Mouse (Mus musculus) right cerebral cortex, postnatal 36 days (tissue): Measurements from ENCODE around the gene Fbxl12.
"Not testable (repeated sequence)": the region's sequence is repeated elsewhere in the genome, so short reads cannot be mapped to it uniquely, and the experiment has no call there.

ENCODE experiments used
- DNase-seq, 2 experiments: peaks; one replicate each; pipeline ENCODE4 v3.0.0; 2022; ENCODE audit warnings: low spot score in 2 of 2, mixed read lengths in 1 of 2

Gene Fbxl12

DNA sequence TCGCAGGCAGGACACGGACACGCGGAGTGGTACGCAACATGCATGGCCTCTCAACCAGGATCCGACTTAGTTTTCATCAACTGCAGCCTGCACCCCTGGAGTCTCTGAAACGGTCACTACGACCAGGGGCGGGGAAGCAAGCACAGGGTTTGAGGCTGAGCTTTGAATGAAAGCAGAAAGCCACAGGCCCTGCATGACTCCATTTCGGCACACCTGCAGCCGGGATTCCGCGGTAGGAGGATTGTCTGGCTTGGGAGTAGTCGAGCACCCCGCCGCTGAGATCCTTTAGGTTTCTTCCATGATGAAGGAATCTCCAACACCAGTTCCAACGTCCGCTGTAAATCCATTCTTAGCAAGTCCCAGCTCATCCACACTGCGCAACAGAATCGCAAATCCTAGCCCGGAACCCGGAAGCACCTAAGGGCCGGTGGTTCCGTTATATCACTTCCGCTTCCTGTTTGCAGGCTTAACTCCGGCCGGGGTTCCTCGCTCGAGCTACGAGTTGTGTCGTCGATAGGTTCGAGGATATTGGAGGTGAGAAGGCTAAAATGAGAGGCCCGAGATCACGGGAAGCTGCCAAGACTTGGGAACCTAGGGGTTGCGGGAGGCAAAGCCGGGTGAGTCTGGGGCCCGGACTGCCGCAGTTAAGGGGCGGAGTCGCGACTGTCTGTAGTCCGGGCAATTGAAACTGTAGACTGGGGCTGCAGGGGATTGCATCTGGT lies at the start of gene Fbxl12:
Fbxl12 (minus strand) TSS at position 408 of the 722 bp plus-strand sequence.
- DNase-seq = peak in 1 of 2 experiments; percentile 68

DNA sequence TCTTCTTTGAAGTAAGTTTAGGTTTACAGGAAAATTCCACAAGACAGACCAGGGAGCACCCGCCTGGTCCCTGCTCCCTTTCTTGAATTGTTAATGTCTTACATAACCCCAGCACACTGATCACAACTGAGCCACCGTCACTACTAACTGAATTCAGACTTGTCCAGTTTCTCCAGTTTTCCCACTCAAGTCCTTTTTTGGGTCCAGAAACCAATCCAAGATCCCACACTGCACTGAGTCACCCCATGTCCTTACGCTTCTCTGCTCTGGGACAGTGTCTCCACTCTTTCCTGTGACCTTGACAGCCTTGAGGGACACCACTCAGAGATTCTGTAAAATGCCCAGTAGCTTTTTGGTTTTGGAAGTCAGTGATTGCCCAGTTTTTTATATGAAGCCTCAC lies 48.3 kb upstream of the Fbxl12 start:
- DNase-seq = no peak

DNA sequence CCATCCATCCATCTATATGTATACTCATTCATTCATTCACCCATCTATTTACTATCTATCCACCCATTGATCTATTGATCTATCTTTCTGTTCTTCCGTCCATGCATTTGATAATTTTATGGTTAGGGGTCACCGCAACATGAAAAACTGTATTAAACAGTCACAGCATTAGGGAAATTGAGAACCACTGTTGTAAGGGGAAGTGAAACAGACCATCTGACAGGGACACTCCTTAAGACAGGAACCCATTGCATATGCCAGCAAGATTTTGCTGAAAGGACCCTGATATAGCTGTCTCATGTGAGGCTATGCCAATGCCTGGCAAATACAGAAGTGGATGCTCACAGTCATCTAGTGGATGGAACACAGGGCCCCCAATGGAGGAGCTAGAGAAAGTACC lies 45.9 kb upstream of the Fbxl12 start:
- not testable (repeated sequence) for DNase-seq

DNA sequence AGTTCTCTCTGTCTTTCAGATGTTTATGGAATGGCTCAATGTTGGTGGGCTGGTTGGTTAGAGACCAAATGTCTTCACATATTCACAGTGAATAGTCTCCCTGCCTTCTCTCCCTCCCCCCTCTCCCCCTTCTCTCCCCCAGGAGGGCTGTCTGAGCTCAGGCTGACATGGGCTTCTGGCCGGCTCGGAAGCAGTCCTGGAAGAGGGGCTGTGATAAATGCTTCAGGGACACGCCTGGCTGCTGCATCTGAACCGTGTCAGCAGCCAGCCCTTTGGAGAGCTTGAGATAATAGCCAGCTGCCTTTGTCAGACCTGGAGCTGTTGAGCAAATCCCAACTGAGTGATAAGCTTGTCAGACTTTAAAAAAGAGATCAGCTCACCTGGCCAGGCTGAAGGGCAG lies 45.3 kb upstream of the Fbxl12 start:
- no peak for DNase-seq

DNA sequence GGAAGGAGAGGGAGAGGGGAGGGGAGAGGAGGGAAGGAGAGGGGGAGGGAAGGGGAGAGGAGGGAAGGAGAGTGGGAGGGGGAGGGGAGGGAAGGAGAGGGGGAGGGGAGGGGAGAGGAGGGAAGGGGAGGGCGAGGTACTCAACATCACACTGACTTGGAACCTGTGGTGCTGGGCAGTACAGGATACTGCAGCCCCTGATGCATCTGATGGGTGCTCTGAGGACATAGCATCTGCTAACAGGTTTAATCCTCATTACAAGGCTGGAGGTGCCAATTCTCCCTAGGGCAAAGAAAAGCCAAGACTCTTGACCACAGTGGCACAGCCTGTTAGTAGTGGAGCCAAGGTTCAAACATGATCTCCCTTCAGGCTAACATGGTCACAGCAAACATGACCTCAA lies 44.8 kb upstream of the Fbxl12 start:
- no peak for DNase-seq

DNA sequence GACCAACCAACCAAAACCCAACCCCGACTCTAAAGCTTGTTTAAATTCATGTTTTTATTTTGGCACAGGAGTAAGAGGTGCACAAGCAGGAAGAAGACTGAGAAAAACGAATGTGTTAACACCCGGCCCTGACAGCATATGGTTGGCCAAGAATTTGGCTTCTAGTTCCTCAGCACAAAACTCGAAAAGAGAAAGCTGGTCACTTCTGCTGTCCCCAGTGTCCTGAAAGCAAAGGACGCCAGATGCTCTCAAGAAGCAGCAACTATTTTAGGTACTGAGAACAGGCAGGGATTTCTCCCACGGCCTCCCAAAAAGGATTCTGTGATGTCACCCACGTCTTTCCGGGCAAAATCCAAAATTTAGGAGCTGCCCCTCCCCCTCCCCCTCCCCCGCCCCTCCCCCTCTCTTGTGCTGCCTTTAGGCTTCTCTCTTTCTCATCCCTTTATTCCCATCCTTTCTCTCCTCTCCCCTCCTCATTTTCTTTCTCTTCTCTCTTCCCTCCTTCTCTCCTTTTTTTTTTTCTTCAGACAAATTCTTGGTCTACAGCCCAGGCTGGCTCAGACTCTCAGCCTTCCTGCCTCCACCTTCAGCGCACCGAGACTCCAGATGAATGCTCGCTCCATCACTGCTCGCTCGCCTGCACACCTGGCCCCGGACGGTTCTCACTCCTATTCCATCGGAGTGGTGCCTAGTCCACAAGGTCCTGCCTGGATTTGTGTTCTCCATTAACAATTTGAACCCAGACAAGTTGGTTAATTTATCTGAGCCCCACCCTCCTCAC lies 40.7 kb upstream of the Fbxl12 start:
- DNase-seq = peak; percentile 67 to 87

DNA sequence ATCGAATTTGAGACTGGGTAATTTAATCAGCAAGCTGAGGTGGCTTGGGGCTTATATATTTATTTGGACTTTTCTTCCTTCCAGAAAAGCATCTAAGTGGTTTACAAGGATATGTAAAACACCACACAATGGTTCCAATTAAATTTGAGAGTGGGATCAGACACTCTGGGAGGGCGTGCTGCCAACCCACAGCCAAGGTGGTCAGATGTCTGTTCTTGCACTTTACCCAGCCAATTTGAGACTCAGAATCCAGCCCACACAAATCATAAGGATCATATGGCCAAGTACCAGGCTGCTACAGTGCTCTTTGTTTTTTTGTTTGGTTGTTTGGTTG lies 37.8 kb upstream of the Fbxl12 start:
- DNase-seq = no peak

DNA sequence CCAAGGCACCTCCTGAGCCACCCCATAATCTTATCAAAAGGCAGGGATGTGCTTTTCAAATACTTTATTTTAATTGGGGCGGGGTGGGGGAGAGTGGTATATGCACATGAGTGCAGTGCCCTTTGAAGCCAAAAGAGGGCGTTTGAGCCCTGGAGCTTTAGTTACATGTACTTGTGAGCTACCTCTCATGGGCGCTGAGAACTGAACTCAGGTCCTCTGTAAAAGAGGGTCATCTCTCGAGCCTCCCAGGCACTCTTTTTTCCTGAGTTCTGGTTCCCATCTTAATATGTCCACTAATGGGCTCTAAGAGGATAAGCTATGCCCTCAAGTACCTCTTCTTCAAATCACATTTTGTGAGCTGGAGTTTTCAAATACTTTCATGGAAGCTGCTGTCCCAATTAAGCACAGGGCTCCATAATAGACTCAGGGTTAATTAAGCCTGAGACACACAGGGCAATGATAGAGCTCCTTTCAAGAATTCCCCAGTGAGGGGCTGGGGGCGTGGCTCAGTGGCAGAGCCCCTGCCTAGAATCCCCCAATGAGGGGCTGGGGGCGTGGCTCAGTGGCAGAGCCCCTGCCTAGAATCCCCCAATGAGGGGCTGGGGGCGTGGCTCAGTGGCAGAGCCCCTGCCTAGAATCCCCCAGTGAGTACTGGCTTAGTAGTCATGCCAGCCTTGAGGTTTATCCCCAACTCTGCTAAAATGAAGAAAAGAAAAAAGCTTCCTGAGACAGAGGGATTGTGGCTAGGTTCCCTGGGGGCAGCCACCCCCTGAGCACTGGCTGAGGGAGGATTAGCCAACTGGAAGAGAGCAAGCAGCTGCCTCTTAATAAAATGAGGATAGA lies 37.2 kb upstream of the Fbxl12 start:
- DNase-seq = no peak

DNA sequence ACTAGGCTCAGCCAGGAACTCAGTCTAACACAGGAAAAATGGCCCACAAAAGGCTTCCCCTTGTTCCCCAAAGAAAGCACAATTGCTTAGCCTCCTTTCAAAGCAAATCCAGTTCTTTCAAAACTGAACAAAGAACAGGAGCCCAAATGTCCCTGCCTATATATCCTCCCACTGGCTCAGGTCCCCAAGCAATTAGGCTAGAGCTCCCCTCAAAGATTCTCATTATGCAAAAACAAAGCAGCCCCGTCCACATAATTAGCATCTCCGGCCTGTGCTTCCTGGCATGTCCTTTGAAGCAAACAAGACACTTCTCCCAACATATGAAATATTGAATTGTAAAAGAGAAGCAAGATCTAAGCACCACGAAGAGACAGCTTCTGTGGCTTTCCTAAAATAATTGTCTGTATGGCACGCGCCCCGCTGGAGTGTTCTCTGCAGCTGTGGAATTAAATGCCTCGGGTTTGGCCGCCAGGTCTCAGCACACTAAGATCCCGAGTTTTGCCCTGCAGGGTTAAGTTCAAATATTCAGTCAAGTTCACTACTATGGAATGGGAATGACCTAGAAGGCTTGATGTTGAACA lies 35.9 kb upstream of the Fbxl12 start:
- no peak for DNase-seq

DNA sequence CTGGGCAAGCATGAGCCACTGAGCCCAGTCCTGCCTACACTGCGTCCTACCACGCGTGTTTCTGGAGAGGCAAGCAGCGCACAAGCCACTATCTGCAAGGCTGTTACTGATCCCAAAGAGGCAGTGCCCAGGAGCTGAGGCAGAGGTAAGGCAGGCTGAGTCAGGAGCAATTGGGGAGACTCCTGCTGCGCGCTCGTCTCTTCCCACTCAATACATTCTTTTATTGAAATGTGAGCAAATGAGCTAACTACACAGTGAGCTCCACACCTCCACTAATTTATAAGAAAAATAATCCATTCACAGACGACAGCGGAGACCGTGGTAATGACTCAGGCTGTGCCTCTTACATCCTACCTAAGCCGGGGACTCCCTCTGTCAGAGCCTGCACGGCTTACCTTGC lies 33.3 kb upstream of the Fbxl12 start:
- no peak for DNase-seq

DNA sequence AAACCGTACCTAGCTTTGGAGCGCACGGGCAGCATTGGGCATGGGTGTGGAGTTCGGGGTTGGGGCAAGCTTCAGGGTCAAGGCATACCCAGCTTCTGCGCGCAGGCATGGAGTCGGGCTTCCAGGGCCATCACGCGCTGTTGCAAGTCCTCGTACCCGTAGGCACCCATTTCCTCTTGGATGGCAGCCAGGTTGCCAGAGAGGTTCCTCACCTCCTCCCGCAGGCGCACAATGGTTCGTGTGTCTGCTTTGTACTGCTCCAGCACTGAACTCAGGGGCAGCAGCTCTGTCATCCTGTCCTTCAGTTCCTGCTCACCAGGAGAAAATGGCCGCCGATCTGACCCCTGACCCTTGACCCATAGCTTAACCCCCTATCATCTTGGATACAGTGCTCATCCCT lies 27.5 kb upstream of the Fbxl12 start:
- no peak for DNase-seq

DNA sequence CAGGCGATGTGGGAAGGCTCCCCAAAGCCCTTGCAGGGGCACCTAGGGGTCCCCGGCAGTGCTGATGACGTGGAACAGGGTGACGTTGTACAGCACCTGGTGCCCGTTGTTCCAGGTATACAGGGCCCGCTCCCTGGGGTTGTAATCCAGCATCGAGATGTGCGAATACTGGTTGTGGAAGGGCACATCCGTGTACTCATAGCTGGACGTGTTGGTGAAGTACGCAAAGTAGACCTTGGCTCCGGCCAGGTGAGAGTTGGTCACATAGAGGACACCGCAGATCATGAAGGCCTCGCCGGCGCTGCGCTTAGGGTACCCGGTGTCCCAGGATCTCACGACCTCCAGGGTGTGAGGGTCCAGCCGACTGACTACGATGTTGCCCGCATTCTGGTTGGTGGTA lies 23.5 kb upstream of the Fbxl12 start:
- no peak for DNase-seq

DNA sequence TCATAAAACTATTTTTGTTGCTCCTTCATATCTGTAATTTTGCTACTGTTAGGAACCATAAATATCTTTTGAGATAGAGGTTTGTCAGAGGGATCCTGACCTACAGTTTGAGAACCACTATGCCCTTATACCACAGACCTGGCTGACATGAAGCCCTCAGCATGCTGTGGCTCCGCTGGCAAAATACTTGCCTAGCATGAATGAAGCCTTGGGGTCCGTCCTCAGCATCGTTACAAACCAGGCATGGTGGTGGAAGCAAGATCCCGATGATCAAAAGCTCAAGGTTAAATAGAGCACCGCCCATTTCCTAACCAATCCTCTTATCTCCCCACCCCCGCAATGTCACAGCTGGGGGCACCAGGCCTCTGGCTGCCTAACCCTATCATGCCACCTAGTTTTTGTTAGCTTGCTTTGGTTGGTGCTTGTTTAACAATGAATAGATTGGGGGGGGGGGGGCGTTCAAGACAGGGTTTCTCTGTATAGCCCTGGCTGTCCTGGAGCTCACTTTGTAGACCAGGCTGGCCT lies 22.0 kb upstream of the Fbxl12 start:
- no peak for DNase-seq

DNA sequence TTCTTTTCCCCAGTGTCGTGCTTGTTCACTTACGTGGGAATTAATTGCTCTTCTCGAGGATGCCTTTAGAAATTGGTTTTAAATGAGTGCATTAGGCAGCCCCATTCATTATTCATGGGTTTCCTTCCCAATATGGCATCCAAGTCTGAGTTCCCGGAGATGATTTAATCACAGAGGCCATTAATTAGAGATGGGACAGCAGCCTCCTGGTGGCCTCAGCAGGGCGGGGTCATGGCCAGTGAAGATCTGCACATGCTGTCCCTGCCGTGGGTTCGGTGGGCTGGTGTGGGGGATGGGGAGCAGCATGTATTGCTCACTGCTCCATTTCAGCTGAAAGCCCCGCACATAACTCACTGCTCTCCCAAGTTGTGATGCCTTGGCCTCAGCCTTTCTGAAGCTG lies 21.4 kb upstream of the Fbxl12 start:
- no peak for DNase-seq

DNA sequence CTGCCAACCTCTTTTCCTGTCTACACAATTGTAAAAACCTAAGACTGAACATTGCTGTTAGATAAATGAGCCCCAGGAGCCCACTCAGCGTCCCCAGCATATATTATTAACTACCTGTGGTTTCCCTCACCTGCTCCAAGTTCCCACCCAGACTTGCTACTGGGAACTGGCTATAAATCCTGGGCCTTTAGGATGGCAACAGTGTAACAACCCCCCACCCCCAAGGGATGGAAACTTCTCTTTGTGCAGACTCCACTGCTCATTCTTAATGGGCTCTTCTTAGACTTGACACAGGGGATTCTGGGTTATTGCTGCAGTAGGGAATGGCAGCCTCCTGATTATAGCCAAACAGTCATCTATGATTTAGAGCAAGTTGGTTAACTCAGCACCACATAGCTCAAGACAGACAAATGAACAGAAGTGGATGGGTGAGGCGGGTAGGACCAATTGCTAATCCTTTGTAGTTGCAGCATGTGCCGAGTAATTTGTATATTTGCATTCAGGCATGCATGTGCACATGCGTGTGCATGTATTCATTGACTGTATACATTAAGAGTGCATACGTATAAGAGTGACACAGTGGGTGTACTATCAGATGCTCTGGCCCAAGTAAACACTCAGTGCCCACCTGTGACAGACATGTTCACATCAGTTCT lies 20.5 kb upstream of the Fbxl12 start:
- DNase-seq = no peak

DNA sequence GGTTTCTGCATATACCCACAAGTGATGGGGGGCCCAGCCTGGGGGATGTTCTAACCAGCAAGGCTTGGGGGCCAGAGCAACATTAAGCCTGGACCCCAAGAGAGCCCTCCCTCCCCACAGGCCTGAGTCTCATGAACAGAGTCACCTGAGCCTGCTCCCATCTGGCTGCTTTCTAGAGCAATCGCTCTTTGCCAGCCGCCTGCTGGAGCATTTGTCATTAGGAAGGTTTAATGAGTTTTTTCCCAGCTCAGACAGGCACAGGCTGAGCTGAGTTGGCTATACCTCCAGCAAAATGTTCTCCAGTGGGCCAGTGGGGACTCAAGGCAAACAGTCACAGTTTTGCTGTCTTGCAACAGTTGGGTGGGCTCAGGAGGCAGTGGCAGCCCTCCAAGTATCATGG lies 19.8 kb upstream of the Fbxl12 start:
- DNase-seq = no peak

DNA sequence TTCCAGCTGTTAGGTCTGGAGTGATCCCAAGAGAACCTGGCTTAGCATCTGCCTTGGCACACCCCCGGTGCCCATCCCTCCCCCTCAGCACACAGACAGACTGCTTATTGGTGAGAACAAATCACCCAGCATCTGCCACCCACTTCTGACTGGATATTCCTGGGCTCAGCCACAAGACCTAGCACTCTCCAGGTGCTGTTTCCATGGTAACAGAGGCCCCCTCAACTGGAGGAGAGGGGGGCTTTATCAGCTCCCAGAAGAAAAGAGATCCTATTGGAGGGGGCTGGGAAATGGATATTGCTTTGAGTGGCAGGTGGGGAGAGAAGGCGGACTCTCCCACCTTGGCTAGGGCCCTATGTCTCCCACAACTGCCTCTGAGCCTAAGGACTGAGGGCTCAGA lies 19.4 kb upstream of the Fbxl12 start:
- DNase-seq = peak; percentile 80 to 84

DNA sequence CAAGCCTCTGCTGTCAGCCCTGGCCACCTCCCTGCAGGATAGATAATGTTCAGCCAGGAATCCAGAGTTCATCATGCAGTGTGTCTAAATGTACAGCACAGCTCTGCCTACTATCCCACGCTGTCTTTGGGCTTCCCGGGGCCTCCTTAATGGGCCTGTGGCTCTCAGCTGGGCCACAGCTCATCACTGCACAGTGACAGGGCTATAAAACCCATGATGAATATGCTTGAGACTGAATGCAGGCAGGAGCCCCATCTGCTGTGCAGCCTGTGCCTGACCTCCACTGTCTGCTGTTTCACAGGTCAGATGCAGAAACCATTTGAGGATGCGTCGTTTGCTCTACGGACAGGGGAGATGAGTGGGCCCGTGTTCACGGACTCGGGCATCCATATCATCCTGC lies 18.3 kb upstream of the Fbxl12 start:
- DNase-seq = no peak

DNA sequence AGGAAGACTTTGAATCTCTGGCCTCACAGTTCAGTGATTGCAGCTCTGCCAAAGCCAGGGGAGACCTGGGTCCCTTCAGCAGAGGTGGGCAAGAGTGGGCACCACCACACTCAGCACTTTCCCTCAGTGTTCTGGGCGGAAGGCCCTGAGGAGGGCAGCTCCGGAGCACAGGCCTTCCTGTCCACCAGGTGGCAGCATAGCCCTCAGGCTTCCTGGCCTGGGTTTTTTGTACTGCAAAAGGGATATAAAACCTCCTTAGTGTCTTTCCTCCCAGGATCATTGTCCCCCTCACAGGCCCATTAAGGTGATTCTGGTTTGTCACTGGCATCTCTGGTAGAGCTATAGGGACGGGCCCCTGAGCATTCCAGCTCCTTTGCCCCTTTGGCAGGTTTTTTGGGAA lies 17.8 kb upstream of the Fbxl12 start:
- DNase-seq = no peak

DNA sequence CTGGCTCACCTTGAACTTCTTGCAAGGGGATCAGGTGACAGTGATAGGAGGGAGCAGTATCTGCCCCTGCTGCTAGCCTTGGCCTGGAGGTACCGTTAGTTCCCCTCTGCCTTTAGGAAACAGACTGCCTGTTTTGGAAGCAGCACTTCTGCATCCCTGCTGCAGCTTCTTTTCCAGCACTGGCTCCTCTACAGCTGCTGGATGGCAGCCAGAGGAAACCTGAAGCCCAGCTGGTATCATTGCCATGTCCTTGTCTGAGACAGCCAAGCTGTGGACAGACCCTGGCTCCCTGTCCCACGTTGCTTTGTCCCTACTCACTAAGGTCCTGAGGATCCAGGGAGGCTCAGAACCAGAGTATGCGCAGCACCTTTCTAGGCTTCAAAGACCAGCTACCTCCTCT lies 13.0 kb upstream of the Fbxl12 start:
- DNase-seq = no peak

DNA sequence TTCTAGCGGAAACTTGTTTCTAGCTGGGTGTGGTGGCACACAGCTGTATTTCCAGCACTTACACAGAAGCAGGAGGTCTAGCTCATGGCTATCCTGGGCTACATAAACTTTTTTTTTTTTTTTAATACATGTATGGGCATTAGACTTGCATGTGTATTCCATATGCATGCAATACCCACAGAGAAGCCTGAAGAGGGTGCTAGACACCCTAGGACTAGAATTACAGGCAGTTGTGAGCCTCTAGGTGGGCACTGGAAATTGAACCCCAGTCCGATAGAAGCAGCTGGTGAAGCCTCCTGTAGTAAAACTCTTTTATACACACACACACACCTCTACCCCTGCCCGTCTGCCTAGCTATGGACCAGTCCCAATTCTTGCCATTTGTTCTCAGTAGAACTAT lies 9.3 kb upstream of the Fbxl12 start:
- no peak for DNase-seq

DNA sequence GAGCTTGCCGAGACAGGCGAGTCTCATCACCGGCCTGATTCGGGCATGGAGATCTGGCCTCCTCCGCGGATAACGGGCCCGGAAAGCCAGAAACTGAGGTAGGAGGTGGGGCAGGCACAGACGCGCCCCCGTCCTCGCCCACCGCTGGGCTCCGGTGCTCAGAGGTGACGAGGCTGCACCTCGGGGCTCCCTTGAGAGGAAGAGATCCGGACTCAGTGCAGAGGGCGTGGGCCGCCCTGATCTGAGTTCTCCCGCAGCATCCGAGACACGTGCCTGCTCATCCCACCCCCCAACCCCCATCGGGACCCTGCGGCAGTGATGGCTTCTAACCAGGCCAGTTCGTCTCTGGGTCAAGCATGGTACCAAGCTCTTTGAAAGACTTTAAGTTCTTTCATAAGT lies 7.7 kb upstream of the Fbxl12 start:
- no peak for DNase-seq
